Mouse (Mus musculus): ENCODE data around the gene Tut4.

DNA sequence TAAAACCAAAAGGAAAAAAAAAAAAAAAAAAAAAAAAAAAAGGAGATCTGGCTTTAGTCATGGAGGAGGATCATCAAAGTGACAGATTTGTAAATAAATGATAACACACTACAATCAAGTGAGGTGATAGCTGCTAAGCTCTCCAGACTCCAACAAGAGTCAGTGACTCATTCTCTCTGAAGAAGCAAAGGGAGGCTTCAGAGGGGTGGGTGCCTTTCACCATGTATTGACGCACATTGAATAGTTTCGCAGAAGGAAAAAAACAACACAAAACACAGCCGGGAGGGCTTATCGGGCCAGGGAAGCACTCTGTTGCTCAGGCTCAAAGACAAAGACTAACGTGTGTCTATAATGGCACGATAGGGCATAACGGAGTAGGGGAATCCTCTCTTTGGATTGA lies 11.1 kb upstream of the Tut4 start:
- no peak for TF ChIP-seq CTCF (IDR thresholded peaks at IDR 0.05; ENCODE audit: low read depth)
- no peak for TF ChIP-seq EP300 (optimal IDR thresholded peaks at IDR 0.05)

Data from stomach, postnatal 0 days (tissue).